In genomic region chr12:112298521-112298920, GRCm38 (mm10) we compare ENCODE assay signal across 14 mouse cellular contexts.
"Had no signal": no experiment of that assay in that cellular context is flagged by ENCODE, and none has a peak within 500 bp of the region (broad histone marks: within the 10 kb centered on the region; RNA-seq: fewer than 3 reads in every experiment).

No protein-coding gene starts in this region.

- H3K9me3 ChIP-seq: limb, embryonic 13.5 days; neural tube, embryonic 13.5 days had no signal

- H3K9ac ChIP-seq: limb, embryonic 13.5 days; liver, embryonic 14.5 days; neural tube, embryonic 13.5 days had no signal

- H3K4me2 ChIP-seq: limb, embryonic 13.5 days; neural tube, embryonic 13.5 days had no signal

- H3K36me3 ChIP-seq: limb, embryonic 13.5 days; neural tube, embryonic 13.5 days had no signal

- H3K4me3 ChIP-seq: limb, embryonic 13.5 days; neural tube, embryonic 13.5 days had no signal

- H3K27ac ChIP-seq: kidney, postnatal 0 days; limb, embryonic 13.5 days; liver, embryonic 14.5 days; neural tube, embryonic 13.5 days had no signal

- DNase-seq: kidney, adult 9 months; kidney, postnatal 36 days; layer of hippocampus, adult 9-11 months; layer of hippocampus, postnatal 36 days; lung, adult 18-20 months; retina, postnatal 1 day; right cerebral cortex, postnatal 4 days; spleen, adult 18-20 months; thymus, adult 2 months; thymus, postnatal 25 days had no signal
